Mouse (Mus musculus) erythroblast, embryonic 14.5 days (primary cell): ENCODE results near the gene Lhfpl2.

Experiments
- GATA1 ChIP-seq: IDR thresholded peaks from 2 replicates; pipeline ENCODE4 v1.6.1; 2012; ENCODE audit warnings: low read length, inconsistent platforms, mixed read lengths
- TAL1 ChIP-seq: IDR thresholded peaks from 3 replicates; pipeline ENCODE4 v1.6.1; 2012; ENCODE audit warnings: low read length, inconsistent platforms, mixed read lengths

- TF ChIP-seq GATA1 (no peak), TAL1 (no peak)
These were observed 57.9 kb downstream of the Lhfpl2 start for GRCm38 (mm10) chr13:94115476-94115875.
